Mouse (Mus musculus) monocyte, adult 5-6 weeks (primary cell): Measurements from ENCODE around the gene Kiss1r. TPM values are rescaled to one million over a fixed set of nuclear protein-coding genes. Genes with fewer than 3 reads are reported as not detected.

Experiments
- ATAC-seq: fragments of 153-309, 156-312 bp; replicated peaks from 2 replicates; pipeline ENCODE4 v1.8.0; 2017; ENCODE audit warnings: mild to moderate bottlenecking; ENCODE audit not compliant: low TSS enrichment, insufficient number of reproducible peaks, severe bottlenecking, poor library complexity, low FRiP score
- total RNA-seq: library from RNA; stranded (forward); fragments of 200-1000, 200-491, 200-594 nt; gene quantifications from 3 replicates; pipeline ENCODE4 v1.2.3, GENCODE M21; 2017

Gene Kiss1r
- total RNA-seq, 1 experiment from 2014 or later = not detected

DNA sequence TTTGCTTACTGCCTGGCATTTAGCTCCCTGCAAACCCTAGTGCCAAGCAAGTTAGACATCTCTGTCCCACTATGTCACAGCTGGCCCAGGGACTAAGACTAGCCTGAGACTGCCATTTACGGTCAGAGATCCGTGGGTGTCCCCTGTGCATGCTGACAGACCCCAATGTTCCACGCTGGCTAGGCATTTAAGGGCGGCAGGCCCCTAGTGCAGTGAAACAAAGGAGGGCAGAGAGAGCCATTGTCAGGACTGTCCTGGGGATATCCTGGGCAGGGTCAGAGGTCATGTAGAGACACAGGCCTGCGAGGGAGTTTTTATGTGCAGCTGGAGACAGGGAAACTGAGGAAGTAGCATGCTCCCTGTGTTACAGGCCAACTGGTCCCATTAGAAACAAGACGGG lies 17.1 kb downstream of the Kiss1r start:
- no peak for ATAC-seq

DNA sequence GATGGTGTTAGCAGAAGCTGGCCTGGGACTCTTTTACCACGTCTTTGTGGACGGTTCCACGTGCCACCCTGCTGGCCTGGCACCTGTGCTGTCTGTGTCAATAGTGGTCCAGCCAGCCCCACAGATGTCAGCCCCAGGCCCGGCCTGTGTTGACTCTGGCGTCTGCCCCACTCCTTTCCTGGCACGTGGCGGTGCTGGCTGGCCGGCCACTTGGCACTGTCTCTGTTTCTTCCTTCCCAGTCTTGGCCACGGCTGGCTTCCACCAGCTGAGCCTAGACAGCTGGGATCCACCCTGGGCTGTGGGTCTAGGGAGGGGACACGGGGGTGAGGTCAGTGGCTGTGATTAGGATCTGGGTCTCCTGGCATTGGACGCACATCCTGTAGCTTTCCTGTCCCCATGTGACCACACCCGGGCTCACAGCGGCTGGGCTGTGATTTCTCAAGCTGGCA lies 17.5 kb downstream of the Kiss1r start:
- 0 out of 2 replicates have a peak, but pooled peaks have one; percentile 12 for ATAC-seq

DNA sequence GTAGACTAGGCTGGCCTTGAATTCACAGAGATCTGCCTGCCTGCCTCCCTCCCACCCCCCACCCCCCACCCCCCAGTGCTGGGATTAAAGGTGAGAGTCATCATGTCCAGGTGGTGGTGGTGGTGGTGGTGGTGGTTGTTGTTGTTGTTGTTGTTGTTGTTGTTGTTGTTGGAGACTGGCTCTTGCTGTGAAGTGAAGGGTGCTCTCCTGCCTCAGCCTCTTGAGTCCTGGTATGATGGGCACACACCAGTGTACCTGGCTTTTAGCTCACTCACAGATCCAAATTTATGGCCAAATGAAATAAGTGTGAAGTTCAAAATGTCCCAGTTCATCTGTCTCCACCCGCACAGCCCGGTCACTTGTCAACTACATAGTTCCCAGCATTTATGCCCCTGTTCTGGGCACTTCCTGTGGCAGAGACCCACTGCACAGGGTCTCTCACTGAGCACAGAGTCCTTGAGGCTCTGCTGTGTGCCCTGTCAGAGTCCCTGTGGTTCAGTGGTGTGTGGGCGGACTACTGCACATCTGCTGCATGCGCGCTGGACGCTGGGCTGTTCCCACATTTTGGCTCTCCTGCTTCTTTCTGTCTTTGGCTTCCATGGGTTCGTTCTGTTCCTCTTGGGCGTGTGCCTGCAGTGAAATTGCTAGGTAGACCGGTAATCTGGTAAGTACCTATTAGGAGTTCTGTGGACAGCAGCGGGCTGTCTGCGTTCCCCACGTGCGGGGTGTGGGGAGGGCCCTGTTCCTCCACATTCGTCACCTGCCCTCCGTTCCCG lies 18.2 kb downstream of the Kiss1r start:
- ATAC-seq = no peak

DNA sequence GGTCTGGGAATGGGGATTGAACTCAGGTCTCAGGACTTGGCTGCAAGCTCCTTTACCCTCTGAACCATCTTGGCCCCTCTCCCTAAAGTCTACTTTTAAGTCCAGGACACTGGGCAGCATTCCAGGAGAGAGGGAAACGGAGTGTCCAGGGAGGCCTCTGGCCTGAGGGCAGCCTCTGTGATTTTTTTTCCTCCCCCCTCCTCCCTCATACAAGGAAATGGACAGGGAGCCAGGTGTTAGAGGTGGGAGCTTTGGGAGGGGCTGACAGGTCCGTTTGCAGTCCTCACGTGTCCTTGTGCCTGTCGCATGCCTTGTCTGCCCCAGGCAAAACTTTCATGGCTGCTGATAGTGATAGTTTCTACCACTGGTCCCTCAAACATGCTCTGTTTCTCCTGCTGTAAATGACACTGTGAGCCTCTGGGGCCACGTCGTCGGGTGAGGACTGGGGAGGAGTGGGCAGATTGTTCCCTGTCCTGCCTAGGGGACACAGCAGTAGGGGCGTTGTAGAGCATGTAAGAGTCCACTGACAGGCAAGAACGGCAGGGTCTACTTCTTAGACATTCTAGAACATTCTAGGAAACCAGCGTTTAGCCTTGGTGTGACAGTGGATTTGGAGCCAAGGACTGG lies 19.6 kb downstream of the Kiss1r start:
- no peak for ATAC-seq

DNA sequence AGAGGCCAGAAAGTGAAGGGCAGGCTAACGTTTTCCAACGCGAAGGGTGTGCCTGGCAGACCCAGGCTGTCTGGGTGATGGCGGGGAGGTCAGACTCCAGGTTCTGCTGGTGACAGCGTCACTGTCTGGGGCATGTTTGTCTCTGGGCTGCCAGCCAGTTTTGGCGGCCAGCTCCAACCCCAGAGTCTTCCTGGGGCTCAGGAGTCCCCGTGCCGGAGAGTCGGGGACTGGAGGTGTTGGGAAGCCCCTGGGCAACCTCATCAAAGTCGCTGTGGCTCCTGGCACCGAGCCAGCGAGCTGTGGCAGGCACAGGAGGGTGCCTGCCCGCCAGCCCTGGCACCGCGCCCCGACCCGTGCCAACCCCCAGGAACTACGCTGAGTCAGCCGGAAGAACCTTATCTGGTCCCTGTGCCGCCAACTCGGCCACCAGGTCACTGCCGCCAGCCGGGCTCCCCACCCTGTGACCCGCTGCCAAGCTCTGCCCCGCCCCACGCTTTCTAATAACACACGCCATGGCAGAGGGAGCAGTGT lies 20.2 kb downstream of the Kiss1r start:
- peak; percentile 57 for ATAC-seq

DNA sequence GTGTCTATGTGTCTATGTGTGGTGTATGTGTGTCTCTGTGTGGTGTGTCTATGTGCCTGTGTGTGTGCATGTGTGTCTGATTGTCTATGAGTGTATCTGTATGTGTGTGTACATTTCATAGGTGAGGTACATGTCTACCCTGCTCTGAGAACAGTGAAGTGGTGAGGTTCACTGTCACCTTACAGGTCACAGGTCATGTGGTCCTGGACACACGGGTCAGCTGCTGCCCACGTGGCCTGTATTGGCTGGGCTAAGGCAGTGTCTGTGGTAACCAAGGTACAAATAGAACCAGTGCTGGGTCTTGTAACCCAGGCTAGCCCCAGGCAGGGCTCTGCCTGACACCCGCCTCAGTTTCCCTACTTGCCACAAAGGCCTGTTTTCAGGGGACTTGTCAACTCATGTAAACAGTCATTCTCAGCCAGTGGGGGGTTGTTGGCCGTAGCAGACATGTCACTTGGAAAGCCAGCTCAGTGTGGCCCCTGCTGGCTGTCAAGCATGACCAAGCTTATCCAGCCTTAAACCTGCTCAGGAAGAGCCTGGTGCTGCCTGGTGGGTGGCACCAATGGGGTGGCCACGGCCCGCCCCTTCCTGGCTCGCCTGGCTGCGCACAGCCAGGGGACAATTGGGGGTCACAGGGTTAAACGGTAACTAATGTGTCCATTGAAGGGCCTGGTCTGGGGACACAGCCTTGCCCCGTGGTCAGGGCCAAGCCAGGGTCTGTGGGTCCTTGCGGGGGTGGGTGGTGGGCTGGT lies 21.2 kb downstream of the Kiss1r start:
- no peak for ATAC-seq

DNA sequence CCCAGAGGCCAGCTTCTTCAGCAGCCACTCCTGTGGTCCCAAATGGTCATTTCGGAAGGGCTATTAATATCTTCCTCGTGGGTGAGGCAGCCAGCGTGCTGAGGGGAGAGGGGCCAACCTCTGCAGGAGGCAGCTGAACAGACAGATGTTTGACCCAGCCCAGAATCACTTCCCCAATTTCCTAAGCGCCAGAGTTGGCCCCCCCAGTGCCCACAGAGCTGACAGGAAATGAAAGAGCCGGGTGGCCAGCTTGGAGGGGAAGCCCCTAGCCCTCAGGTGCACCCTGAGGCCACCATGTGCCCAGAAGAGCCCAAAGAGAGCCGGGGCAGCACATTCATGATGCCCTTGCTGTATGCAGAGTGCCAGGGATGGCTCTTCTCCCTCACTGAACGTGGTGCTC lies 24.0 kb downstream of the Kiss1r start:
- peak; percentile 73 for ATAC-seq

DNA sequence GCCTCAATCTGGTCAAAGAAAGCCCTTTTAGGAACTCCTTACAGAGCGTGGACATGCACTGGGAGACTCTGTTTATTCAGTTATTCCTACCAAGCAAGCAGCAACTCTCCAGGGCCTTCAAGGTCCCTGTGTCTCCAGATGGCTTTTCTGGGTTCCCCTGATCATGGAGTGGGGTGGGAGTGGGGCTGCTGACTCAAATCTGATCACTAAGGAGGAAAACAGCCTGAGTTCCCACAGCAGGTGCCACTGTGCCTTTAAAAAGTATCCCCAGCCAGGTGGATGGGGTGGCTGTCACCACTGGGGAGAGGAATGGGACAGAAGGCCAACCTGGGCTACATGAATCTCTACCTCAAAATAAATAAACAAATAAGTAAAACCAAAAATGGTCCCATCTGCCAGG lies 26.2 kb downstream of the Kiss1r start:
- ATAC-seq = no peak

DNA sequence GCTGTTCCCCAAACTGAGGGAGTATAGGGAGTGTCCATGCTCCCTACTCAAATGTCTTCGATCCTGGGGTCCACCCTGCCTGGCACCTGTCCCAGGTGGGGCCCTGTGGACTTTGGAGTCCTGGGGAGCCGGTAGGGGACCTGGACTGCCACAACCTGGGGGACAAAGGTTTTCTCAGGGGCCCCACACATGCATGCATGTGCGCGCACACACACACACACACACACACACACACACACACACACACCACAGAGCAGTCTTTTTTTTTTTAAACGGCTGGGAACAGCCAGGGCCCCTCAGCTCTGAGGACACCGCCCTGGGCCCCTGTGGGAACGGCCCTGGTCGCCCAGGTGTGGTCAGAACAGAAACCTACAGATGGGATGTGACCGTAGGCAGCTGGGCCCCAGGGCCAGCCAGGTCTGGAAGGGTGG lies 26.7 kb downstream of the Kiss1r start:
- ATAC-seq = no peak

DNA sequence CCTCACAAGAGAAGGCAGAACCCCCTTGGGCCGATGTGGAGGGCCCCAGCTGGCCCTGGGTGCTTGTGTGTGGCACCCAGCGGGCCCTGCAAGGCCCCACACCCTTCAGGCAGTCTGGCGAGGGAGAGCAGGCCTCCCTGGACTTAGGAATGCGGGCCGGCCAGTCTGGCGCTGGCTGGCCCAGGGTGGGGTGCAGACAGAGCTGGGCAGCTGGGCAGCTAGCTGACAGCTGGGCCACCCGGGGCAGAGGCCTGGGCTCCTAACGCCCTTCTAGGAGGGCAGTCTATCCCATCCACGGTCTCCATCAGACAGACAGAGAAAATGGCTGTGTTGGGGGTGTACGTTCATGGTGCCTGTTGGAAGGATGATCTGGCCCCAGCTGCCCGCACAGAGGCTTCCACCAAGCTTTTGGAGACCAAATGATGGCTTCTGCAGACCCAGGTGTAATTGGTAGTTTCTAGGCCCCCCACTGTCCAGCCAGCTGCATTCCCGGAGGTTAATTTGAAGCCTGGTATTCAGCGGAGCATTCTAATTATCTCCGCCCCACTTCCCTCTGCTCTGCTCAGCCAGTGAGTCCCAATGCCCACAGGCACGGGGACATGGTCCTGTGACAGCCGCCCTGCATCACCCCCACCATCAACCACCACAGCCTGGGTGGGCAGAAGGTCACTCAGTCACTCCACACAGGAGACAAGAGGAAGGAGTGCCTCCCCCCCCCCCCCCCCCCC lies 28.9 kb downstream of the Kiss1r start:
- ATAC-seq = peak; percentile 61

DNA sequence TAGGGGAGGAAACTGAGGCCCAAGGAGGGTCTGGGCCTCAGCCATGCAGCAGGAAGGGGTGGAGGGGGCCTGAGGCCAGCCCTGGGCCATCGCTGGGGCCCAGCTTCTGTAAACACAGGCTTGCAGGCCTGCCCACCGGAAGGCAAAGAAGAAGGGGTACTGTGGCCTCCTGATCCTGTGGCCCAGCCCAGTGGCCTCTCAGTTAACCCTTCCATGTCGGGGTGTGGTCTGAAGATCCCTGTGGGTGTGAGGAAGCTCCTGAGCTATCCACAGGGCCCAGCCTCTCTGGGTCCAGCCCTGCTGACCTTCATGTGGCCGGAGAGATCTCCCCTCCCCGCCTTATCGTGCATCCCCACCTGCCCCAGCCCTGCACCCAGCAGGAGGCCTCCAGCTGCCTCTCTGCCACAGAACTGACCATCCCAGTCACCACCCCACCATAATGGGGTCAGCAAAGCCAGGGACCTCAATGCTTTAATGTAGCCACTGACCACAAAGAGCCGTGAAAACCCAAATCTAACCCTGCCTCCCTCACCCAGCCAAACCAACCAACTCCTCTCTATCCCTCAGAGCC lies 30.1 kb downstream of the Kiss1r start:
- peak; percentile 80 for ATAC-seq

DNA sequence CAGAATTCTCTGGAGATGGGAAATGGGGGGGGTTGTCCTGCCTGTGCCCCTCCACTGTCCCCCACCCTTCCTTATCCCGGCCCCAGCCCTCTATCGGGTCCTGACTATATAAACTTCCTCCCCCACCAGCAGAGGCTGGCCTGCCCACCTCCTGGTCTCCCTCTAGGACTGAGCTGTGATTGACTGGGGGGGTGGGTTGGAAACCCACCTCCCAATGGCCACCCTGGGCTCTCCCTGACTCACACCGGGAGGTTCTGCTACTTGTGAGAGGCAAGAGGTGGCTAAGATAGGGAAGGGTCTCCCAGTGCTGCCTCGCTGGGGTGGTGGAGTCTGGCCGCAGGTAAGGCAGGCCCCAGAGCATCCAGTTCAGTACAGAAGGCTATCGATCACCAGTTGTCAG lies 30.7 kb downstream of the Kiss1r start:
- ATAC-seq = no peak

DNA sequence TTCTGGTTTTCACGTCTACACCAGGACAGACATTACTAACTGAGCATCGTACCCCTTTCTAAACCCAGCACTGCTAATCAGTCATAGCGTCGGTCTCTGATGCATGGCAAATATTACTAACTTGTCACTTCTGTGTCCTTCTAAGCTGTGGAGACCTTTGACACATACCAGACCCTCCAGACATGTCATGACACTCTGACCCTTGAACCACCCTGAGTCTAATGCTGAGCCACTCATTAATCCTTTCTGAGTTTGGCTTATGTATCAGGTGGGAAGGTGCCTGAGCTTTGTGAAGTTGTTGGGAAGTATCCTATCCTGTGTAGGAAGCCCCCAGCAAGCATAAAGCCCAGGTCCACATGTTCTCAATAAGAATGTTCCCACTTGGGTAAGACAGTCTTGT lies 33.1 kb downstream of the Kiss1r start:
- no peak for ATAC-seq

DNA sequence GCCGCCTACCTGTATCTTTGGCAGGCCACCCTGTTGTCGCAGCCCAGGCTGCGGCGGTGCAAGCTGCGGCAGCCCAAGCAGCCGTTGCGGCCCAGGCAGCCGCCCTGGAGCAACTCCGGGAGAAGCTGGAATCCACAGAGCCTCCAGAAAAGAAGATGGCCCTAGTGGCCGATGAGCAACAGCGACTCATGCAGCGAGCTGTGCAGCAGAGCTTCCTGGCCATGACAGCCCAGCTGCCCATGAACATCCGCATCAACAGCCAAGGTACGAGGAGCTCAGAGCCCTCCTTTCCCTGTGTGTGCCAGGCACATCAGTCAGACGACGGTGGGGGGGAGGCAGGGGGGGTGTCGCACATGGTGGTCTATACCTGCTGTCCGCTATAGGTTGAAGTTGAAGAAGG lies 33.9 kb downstream of the Kiss1r start:
- ATAC-seq = no peak

DNA sequence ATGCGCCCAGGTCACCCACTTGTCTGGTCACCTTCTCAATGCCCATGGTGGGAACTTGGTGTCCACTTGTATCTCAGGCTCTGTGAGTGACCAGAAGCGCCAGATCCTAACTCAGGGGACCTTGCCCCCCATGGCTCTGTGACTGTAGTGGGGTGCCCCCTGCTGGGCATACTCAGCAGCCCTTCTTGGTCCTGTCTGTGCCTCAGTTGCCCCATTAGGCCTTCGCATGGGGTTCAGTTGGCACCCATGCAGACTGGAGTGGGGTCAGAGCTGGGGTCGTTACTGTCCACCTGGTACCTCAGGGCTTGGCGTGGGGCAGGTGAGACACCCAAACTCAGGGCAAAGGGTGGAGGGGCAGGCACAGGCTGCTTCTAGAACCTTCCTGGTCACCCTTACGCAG lies 37.2 kb downstream of the Kiss1r start:
- no peak for ATAC-seq

DNA sequence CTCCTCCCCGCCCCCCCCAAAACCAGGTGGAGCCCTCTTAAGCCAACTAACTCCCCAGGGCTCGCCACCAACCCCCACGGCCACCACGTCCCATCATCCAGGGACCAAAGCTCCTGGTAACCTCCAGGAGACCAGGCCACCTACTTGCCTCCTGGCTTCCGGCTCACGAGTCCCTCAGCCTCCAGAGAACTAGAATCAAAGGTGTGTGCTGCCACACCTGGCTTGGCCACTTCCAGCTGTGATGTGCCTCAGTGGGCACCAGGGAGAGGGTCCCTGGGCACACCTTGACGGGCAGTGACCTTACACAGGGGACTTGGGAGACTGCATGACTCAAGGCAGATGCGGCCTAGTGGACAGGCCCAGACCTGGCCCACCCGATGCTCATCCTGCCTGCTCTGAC lies 38.9 kb downstream of the Kiss1r start:
- ATAC-seq = no peak

DNA sequence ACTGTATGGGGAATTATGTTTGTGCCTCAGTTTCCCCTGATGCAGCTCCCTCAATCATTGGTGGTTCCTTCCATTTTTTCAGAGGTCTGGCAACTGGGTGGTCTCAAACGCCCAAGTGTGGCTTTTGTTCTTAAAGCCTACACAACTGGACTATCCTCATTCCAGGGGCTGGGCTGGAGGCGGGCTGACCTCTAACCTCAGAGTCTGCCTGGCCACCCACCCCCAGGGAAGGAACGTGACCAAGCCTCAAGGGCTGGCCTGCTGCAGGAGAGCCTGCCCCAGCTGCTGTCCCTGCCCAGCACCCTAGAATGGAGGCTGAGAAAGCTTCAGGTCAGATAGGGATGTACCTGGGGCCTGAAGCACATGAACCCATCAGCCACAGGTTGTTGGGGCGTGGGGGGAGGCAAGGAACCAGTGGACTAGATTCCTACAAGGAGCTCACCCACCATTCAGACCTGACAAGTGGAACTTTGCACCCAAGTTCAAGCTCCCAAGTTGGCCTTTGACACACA lies 39.9 kb downstream of the Kiss1r start:
- no peak for ATAC-seq

DNA sequence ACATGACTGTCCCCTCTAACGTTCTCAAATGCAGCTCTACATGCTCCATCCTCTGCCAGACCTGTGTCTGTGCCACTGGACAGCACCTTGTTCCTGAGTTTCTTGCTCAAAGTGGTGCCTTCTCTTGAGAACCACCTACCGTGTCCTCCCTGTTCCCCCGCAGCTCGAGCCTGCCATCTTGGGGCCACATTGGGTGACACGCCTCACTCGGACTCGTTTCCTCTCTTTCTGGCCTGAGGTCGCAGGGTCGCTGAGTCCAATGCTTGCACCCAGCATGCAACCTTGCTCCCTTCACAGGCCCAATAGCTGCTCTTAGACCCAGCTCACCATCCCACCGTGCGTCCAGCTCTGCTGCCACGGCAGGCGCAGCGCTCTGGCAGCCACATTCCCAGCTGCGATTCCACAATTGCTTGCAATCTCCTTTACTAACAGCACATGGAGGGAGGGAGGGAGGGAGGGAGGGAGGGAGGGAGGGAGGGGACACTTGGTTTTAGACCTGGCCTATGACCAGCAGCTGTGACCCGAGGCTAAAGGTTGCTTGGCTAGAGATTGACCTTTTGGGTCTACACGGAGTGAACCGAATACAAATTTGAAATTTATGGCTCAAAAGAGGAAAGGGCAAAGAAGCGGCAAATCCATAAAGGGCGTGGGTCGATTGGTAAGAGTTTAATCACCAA lies 41.5 kb downstream of the Kiss1r start:
- peak; percentile 68 for ATAC-seq
